Mouse (Mus musculus) left cerebral cortex, postnatal 4 days (tissue): ENCODE results near the gene Ly75. TPM values are rescaled to one million over a fixed set of nuclear protein-coding genes. Genes with fewer than 3 reads are reported as not detected.

Source experiments
- DNase-seq: peaks from one replicate; pipeline ENCODE4 v3.0.0-alpha.2; 2022
- intact Hi-C: fragments of 180-260 bp; cut with DNase I; formaldehyde crosslinking; loops from one replicate; pipeline ENCODE4 v1.15.1; 2025
- total RNA-seq, 2 experiments: library from RNA; stranded (reverse); gene quantifications; 2 replicates each; pipeline ENCODE4 v1.2.3; 2021

The Ly75 gene
- total RNA-seq, result 1 to 10 TPM; 5.1 to 6.7 TPM

- intact Hi-C loops, result no loop called here
- peak; percentile 75 for DNase-seq
Measured at GRCm38 (mm10) chr2:60382858-60383669, at the start of gene Ly75. Gene Ly75 (minus strand): TSS chr2:60383303.

- intact Hi-C loops, result no loop called here
- DNase-seq, result no peak
Measured at GRCm38 (mm10) chr2:60430315-60431021, 47.4 kb upstream of the Ly75 start.

- peak; percentile 66 for DNase-seq
- intact Hi-C loops, result no loop called here
Measured at GRCm38 (mm10) chr2:60418075-60418474, 35.0 kb upstream of the Ly75 start.

- intact Hi-C loops, result no loop called here
- DNase-seq, result no peak
Measured at GRCm38 (mm10) chr2:60414334-60414733, 31.2 kb upstream of the Ly75 start.

GRCm38 (mm10) chr2:60413006-60413650, 30.0 kb upstream of the Ly75 start:
- intact Hi-C loops, result no loop called here
- DNase-seq, result no peak

- DNase-seq, result no peak
- intact Hi-C loops, result no loop called here
Measured at GRCm38 (mm10) chr2:60411181-60411580, 28.1 kb upstream of the Ly75 start.

- DNase-seq, result no peak
- intact Hi-C loops, result no loop called here
Measured at GRCm38 (mm10) chr2:60409989-60410763, 27.1 kb upstream of the Ly75 start.

- intact Hi-C loops, result no loop called here
Measured at GRCm38 (mm10) chr2:60409194-60409593, 26.1 kb upstream of the Ly75 start.

GRCm38 (mm10) chr2:60407387-60407786, 24.3 kb upstream of the Ly75 start:
- intact Hi-C loops, result no loop called here
- DNase-seq, result no peak

More at GRCm38 (mm10) chr2:60409194-60409593, 26.1 kb upstream of the Ly75 start:
- DNase-seq, result no peak

GRCm38 (mm10) chr2:60405431-60405830, 22.3 kb upstream of the Ly75 start:
- intact Hi-C loops, result no loop called here
- DNase-seq, result no peak

GRCm38 (mm10) chr2:60404763-60405162, 21.7 kb upstream of the Ly75 start:
- no peak for DNase-seq
- intact Hi-C loops, result no loop called here

GRCm38 (mm10) chr2:60401694-60402093, 18.6 kb upstream of the Ly75 start:
- intact Hi-C loops, result no loop called here

GRCm38 (mm10) chr2:60393786-60394185, 10.7 kb upstream of the Ly75 start:
- DNase-seq, result no peak
- intact Hi-C loops, result no loop called here

More at GRCm38 (mm10) chr2:60401694-60402093, 18.6 kb upstream of the Ly75 start:
- DNase-seq, result no peak

GRCm38 (mm10) chr2:60392286-60392685, 9.2 kb upstream of the Ly75 start:
- intact Hi-C loops, result no loop called here
- no peak for DNase-seq

GRCm38 (mm10) chr2:60387363-60387762, 4.3 kb upstream of the Ly75 start:
- intact Hi-C loops, result no loop called here
- no peak for DNase-seq

- no peak for DNase-seq
- intact Hi-C loops, result no loop called here
Measured at GRCm38 (mm10) chr2:60386835-60387234, 3.7 kb upstream of the Ly75 start.

GRCm38 (mm10) chr2:60384763-60385085, 1.6 kb upstream of the Ly75 start:
- intact Hi-C loops, result no loop called here
- DNase-seq, result no peak

GRCm38 (mm10) chr2:60384083-60384762, 1.1 kb upstream of the Ly75 start:
- intact Hi-C loops, result no loop called here
- no peak for DNase-seq

GRCm38 (mm10) chr2:60382346-60382745, 757 bp downstream of the Ly75 start:
- no peak for DNase-seq
- intact Hi-C loops, result no loop called here

- intact Hi-C loops, result no loop called here
- DNase-seq, result no peak
Measured at GRCm38 (mm10) chr2:60377260-60377659, 5.8 kb downstream of the Ly75 start.
